Mouse (Mus musculus): ENCODE measurements at regions not wholly inside any gene's neighbourhood (a gene's known extent, or its start where the extent isn't known, plus 50 kb on each side); places are given as distances from the start of the nearest gene placed in this dataset.
A peak's percentile ranks its signal among the peaks of the same experiment; 100 is the strongest.

GRCm38 (mm10) chr8:5800594-5800993 is 695.4 kb upstream of the Slc10a2 start:
- no peak for DNase-seq

DNA sequence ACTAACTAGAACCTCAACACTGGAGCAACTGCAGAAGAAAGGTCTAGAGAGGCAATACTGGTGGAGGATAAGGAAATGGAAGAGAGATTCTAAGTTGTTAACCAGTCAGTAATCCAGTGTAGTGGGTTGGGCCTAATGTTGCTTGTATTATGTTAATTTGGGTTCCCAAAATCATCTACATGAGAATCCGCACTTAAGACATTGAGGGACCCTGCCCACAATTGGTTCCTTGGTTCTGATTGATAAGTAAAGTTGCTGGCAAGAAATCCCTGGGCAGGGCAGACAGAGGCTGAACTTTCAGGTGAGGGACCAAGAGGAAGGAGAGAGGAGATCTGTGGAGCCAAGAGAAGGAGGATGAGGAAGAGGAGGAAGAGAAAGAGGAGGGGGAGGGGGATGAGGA is 651.2 kb upstream of the Slc10a2 start:
- DNase-seq: no peak

- peak; percentile 3 to 5 for DNase-seq
Measured at GRCm38 (mm10) chr8:5739503-5739902, 634.4 kb upstream of the Slc10a2 start.

GRCm38 (mm10) chr8:5727416-5727815 is 622.3 kb upstream of the Slc10a2 start:
- DNase-seq: no peak

DNA sequence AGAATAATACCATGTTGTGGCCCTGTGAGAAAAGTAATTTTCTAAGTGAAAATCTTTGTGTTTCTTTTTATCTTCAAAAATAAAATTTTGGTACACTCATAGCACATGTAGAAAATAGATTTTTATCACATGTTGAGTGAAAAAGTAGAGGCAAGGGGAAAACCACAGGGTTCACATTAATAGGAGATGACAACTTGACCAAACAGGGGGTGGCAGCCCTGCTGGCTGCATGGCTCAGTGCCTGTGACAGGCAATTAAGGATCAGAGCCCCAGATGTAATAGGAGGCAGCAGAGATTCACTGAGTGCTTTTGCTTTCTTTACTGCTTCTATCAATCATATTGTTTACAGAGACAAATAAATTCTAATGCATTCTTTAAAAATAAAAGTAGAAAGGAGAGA is 582.8 kb upstream of the Slc10a2 start:
- DNase-seq: no peak

DNA sequence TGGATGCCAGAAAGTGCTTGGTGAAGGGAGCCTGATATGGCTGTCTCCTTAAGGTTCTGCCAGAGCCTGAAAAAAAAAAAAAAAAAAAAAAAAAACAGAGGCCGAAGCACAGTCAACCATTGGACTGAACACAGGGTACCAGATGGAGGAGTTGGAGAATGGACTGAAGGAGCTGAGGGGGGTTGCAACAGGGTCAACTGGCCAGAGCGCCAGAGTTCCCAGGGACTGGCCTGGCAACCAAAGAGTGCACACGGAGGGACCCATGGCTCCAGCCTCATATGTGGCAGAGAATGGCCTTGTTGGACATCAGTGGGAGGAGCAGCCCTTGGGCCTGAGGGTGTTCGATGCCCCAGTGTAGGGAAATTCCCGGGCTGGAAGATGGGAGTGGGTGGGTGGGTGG is 569.8 kb upstream of the Slc10a2 start:
- DNase-seq: no peak
